Mouse (Mus musculus): Measurements from ENCODE around the gene Ppat. TPM values are rescaled to one million over a fixed set of nuclear protein-coding genes. Genes with fewer than 3 reads are reported as not detected.
"Not testable (repeated sequence)": the region's sequence is repeated elsewhere in the genome, so short reads cannot be mapped to it uniquely, and the experiment has no call there.

The Ppat gene
- total RNA-seq, 2 experiments from 2014 or later, result 15.9 to 17.7 TPM

- peak in 1 of 2 experiments; percentile 16 for DNase-seq (ENCODE audit: low spot score in 2 of 2)
Measured at GRCm38 (mm10) chr5:76950343-76951105, 854 bp downstream of the Ppat start.

- DNase-seq (ENCODE audit: low spot score in 2 of 2), result no peak
Measured at GRCm38 (mm10) chr5:76947758-76948157, 3.6 kb downstream of the Ppat start.

- DNase-seq (ENCODE audit: low spot score in 2 of 2), result no peak
Measured at GRCm38 (mm10) chr5:76947142-76947541, 4.2 kb downstream of the Ppat start.

GRCm38 (mm10) chr5:76945678-76946033 lies 5.7 kb downstream of the Ppat start:
- DNase-seq (ENCODE audit: low spot score in 2 of 2), result no peak

- DNase-seq (ENCODE audit: low spot score in 2 of 2), result no peak
Measured at GRCm38 (mm10) chr5:76944965-76945677, 6.3 kb downstream of the Ppat start.

- DNase-seq (ENCODE audit: low spot score in 2 of 2), result no peak
Measured at GRCm38 (mm10) chr5:76942505-76942904, 8.9 kb downstream of the Ppat start.

- no peak for DNase-seq (ENCODE audit: low spot score in 2 of 2)
Measured at GRCm38 (mm10) chr5:76941975-76942374, 9.4 kb downstream of the Ppat start.

GRCm38 (mm10) chr5:76939717-76940116 lies 11.7 kb downstream of the Ppat start:
- DNase-seq (ENCODE audit: low spot score in 2 of 2), result no peak

GRCm38 (mm10) chr5:76929180-76929877 lies 22.0 kb downstream of the Ppat start:
- DNase-seq (ENCODE audit: low spot score in 2 of 2), result no peak

GRCm38 (mm10) chr5:76928124-76928832 lies 23.1 kb downstream of the Ppat start:
- peak; percentile 16 to 27 for DNase-seq (ENCODE audit: low spot score in 2 of 2)

- DNase-seq (ENCODE audit: low spot score in 2 of 2), result no peak
Measured at GRCm38 (mm10) chr5:76924296-76924695, 27.1 kb downstream of the Ppat start.

- peak; percentile 62 to 71 for DNase-seq (ENCODE audit: low spot score in 2 of 2)
Measured at GRCm38 (mm10) chr5:76923428-76923827, 27.9 kb downstream of the Ppat start.

- DNase-seq (ENCODE audit: low spot score in 2 of 2), result no peak
Measured at GRCm38 (mm10) chr5:76922833-76923232, 28.5 kb downstream of the Ppat start.

- not testable (repeated sequence) for DNase-seq (ENCODE audit: low spot score in 2 of 2)
Measured at GRCm38 (mm10) chr5:76912522-76912921, 38.9 kb downstream of the Ppat start.

GRCm38 (mm10) chr5:76910807-76911206 lies 40.6 kb downstream of the Ppat start:
- no peak for DNase-seq (ENCODE audit: low spot score in 2 of 2)

- no peak for DNase-seq (ENCODE audit: low spot score in 2 of 2)
Measured at GRCm38 (mm10) chr5:76906155-76906499, 45.3 kb downstream of the Ppat start.

GRCm38 (mm10) chr5:76905405-76906154 lies 45.8 kb downstream of the Ppat start, which contains the start of gene Aasdh:
TSS of gene Aasdh (minus strand) at chr5:76905514.
- peak; percentile 97 to 99 for DNase-seq (ENCODE audit: low spot score in 2 of 2)

GRCm38 (mm10) chr5:76904713-76905404 lies 46.5 kb downstream of the Ppat start:
- DNase-seq (ENCODE audit: low spot score in 2 of 2), result no peak

- no peak for DNase-seq (ENCODE audit: low spot score in 2 of 2)
Measured at GRCm38 (mm10) chr5:76902131-76902530, 49.2 kb downstream of the Ppat start.

- DNase-seq (ENCODE audit: low spot score in 2 of 2), result no peak
Measured at GRCm38 (mm10) chr5:76893084-76893483, 58.3 kb downstream of the Ppat start.

Data from layer of hippocampus, postnatal 10 days (tissue).